Mouse (Mus musculus): ENCODE data around the gene Rpl3.

Gene Rpl3

DNA sequence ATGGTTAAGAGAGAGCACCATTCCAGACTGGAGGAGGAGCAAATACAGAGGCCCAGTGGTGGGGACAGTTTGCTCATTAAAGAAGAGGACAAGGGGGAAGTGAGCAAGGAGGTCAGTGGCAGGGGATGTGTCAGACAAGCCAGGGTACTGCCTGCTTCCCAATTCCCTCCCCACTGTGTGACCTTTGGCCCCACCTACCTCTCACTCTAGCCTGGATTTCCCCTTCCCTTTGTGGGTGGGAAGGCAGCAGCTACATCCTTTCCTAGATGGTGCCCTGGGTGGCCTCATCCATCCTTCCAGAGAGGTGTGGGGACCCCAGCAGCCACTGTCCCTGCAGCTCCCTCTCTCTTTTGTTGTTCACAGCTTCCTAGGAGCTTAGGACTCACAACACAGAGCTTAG is 56.8 kb downstream of the Rpl3 start:
- no peak for DNase-seq (ENCODE audit: low read depth)

DNA sequence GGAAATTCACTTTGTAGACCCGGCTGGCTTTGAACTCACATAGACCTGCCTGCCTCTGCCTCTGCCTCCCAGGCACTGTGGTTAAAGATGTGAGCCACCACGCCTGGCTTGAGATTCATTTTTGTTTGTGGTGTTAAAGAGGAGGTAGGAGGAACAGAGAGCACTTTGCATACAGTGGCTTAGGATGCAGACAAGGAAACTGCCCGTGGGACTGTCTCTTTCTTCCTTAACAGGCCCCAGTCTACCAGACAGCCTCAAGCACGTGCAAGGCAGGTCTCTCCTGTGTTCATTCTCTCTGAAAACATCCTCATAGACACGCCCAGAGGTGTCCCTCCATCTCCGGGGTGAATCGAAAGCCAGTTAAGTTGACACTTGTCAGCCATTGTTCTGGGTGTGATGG is 57.3 kb downstream of the Rpl3 start:
- no peak for DNase-seq (ENCODE audit: low read depth)

DNA sequence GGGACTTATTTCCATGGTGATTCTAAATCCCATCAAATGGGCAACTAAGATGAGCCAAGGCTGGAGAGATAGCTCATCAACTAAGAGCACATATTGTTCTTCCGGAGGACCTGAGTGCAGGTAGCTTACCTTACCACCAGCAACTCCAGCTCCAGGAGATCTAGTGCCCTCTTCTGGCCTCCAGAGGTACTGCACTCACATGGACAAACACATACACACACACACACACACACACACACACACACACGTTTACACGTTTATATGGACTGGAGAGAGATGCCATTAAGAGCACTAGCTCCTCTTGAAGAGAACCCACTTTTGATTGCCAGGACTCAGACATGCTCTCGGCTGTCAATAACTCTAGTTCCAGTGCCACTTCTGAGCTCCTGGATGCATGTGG is 60.5 kb downstream of the Rpl3 start:
- DNase-seq (ENCODE audit: low read depth) = no peak

DNA sequence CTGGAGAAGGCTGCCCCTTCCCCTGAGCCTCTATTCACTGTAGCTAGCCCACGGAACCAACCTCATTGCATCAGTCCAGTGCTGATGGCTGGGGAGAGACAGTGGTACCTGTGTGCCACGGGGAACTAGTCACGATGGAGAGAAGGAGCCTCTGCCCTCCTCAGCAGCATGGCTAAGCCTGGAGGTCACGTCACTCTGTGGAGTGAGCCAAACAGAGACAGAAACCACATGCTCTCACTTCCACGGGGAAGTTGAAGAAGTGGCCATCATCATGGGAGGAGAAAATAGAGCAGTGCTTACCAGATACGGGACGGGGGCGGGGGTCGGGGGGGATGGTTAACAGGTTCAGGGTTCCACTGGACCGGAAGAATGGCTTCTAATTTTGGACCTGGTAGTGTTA is 61.3 kb downstream of the Rpl3 start:
- no peak for DNase-seq (ENCODE audit: low read depth)

DNA sequence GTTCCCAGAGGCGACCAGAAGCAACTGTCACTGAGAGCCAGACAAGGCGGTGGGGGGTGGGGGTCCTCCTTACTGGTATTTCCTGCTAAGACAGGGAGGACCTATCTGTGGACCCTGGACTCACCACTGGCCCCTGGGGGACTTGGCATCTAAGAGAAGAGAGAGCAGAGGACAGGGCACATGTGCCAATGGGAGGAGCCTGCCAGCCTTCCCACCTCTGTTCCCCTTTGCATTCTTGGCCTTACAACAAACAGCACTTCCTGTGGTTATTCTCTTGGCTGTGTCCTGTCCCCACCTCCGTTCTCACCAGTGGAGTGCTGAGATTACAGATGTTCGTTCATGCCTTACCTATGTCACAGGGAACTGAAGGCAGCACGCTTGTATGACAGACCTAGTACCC is 62.8 kb downstream of the Rpl3 start:
- no peak for DNase-seq (ENCODE audit: low read depth)

All from fibroblast of lung, adult 2 months (primary cell).